Mouse (Mus musculus): ENCODE measurements around the gene Dolk. TPM values are rescaled to one million over a fixed set of nuclear protein-coding genes. Genes with fewer than 3 reads are reported as not detected.

Gene Dolk
- total RNA-seq, 4 experiments from 2014 or later, result 23.3 to 27.7 (median 25.2) TPM

GRCm38 (mm10) chr2:30268371-30268770 lies 17.8 kb downstream of the Dolk start:
- no peak for DNase-seq (ENCODE audit: low spot score in 2 of 2)

- DNase-seq (ENCODE audit: low spot score in 2 of 2), result no peak
These were observed 18.7 kb downstream of the Dolk start for GRCm38 (mm10) chr2:30267466-30267865.

- no peak for DNase-seq (ENCODE audit: low spot score in 2 of 2)
These were observed 19.7 kb downstream of the Dolk start for GRCm38 (mm10) chr2:30266392-30266941.

GRCm38 (mm10) chr2:30265767-30266253 lies 20.3 kb downstream of the Dolk start, which contains the start of gene Phyhd1:
Gene Phyhd1, plus strand, starts transcription at chr2:30266203.
- peak in 1 of 2 experiments; percentile 70 for DNase-seq (ENCODE audit: low spot score in 2 of 2)

- no peak for DNase-seq (ENCODE audit: low spot score in 2 of 2)
These were observed 21.2 kb downstream of the Dolk start for GRCm38 (mm10) chr2:30264671-30265519.

DNA sequence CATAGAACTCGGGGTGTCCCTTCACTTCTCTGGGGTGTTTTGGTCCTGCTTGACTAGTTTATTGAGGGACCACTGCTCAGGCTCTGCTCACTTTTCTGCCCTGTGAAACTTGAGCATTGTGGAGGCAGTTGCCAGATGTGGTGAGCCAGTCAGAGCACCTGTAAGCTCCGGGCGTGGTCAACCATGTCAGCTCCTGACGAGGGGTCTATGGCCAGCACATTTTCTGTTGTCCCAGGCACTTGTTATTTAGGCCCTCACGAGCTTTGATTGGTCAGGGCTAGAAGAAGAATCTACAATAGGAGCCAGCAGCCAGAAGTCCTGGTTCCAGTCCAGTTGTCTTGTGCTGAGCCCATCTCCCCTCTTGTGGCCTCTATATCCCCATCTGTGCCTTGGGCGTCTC lies 22.3 kb downstream of the Dolk start:
- DNase-seq (ENCODE audit: low spot score in 2 of 2), result no peak

DNA sequence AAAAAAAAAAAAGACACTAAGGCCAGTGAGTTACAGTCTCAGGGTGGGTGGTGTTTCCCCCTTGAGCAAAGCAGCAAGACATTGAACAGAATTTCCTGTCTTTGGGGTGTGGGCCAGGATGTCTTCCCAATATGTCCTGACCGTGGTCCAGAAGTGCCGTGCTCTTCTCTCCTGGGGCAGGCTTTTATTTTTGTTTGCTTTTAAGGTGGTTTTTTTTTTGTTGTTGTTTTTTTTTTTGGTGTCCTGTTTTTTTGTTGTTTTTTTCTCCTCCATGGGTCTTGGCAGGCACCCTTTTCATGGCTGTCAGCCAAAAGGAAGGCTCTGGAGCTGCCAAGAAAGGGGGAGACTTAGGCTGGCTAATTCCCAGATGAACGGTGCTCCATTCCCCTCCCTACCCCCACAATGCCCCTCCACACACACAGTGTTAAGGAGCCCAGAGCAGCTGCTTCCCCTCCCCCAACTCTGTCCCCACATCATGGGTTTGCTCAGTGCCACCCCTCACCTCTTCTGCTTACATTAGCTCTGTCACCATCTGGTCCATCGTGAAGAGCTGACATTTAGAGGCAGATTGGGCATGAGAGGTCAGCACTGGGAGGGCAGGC lies 23.2 kb downstream of the Dolk start:
- DNase-seq (ENCODE audit: low spot score in 2 of 2), result no peak

DNA sequence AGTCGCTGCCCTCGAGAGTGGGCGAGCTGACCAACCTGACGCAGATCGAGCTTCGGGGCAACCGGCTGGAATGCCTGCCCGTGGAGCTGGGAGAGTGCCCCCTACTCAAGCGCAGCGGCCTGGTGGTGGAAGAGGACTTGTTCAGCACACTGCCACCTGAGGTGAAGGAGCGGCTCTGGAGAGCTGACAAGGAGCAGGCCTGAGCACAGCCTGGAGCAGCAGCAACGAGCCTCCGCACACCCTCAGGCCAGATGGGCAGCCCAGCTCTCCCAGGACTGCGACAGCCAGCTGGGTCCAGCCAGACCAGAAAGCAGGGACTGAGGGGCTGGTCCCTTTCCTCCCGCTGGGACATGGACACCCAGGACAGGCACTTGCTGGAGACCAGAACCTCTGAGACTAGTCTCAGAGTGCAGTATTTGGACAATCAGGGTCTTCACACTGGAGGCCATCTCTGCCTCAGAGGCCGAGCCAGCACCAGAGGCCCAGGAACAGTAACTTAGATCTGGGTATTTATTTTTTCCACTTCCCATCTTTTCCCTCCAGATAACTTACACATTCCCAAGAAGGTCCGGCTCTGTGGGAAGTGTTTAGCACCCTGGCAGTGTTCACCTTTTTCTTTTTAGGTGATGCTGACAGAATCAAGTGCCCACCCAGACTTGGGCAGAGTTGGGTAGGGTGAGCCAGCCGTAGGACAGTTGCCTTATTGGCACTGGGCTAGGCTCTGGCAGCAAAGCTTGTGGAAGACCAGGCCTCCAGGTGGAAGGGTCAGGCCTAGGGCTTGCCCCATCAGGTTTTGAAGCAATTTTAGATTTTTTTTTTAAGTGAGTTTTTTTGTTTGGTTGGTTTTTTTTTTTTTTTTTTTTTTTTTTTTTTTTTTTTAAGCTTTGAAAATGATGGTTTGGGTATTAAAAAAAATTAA lies 24.0 kb downstream of the Dolk start:
- no peak for DNase-seq (ENCODE audit: low spot score in 2 of 2)

DNA sequence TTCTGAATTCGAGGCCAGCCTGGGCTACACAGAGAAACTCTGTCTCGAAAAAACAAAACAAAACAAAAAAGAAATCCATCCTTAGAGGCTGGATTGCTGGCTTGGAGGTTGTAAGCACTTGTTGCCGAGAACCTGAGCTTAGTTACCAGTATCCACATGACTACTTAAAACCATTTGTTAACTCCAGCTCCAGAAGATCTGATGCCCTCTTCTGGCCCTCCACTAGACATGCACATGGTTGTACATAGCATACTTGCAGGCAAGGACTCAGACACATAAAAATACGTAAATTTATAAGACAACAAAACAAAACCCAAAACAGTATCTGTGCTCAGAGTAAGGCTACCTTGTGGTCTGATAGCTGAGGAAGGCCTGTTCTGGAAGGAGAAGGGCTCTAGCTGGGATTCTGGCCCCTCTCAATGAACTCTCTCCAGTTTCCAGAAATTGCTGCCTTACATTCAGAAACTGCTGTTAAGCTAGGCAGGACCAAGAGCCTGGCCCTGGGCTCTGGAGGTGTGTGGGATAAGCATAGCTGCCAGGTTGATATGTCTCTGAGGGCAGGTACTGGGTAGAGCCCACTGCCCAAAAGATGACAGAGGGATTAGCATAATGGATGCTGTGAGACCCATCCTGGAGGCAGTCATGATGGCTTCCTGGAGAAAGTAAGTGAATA lies 24.9 kb downstream of the Dolk start:
- no peak for DNase-seq (ENCODE audit: low spot score in 2 of 2)

GRCm38 (mm10) chr2:30259131-30260064 lies 26.7 kb downstream of the Dolk start:
- DNase-seq (ENCODE audit: low spot score in 2 of 2), result no peak

GRCm38 (mm10) chr2:30258600-30258999 lies 27.5 kb downstream of the Dolk start:
- DNase-seq (ENCODE audit: low spot score in 2 of 2), result no peak

- DNase-seq (ENCODE audit: low spot score in 2 of 2), result no peak
These were observed 28.3 kb downstream of the Dolk start for GRCm38 (mm10) chr2:30257699-30258460.

DNA sequence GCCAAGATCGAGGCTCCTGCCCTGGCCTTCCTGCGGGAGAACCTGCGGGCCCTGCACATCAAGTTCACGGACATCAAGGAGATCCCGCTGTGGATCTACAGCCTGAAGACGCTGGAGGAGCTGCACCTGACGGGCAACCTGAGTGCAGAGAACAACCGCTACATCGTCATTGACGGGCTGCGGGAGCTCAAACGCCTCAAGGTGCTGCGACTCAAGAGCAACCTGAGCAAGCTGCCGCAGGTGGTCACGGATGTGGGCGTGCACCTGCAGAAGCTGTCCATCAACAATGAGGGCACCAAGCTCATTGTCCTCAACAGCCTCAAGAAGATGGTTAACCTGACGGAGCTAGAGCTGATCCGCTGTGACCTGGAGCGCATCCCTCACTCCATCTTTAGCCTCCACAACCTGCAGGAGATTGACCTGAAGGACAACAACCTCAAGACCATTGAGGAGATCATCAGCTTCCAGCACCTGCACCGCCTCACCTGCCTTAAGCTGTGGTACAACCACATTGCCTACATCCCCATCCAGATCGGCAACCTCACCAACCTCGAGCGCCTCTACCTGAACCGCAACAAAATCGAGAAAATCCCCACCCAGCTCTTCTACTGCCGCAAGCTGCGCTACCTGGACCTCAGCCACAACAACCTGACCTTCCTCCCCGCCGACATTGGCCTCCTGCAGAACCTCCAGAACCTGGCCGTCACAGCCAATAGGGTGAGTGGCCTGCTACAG lies 29.4 kb downstream of the Dolk start:
- DNase-seq (ENCODE audit: low spot score in 2 of 2), result no peak

- DNase-seq (ENCODE audit: low spot score in 2 of 2), result no peak
These were observed 30.3 kb downstream of the Dolk start for GRCm38 (mm10) chr2:30255631-30256395.

GRCm38 (mm10) chr2:30253809-30254208 lies 32.3 kb downstream of the Dolk start:
- no peak for DNase-seq (ENCODE audit: low spot score in 2 of 2)

DNA sequence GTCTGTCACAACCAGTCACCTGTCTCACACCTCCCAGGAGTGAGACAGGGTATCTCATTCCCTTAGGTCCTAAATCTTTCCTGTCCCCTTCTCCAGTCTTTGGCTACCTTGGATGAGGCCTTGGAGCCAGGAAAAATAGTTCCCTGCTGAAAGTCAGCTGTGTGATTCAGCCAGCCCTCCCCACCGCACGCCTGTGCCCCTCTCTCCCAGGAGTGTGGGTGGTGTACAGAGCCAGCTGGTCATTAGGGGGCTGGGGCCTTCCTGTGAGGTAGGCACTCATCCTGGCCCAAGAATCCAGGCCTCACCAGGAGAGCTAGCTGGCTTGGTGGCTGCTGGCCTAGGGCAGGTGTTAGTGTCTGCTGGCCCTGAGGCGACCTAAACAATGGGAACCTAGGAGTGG lies 33.6 kb downstream of the Dolk start:
- no peak for DNase-seq (ENCODE audit: low spot score in 2 of 2)

DNA sequence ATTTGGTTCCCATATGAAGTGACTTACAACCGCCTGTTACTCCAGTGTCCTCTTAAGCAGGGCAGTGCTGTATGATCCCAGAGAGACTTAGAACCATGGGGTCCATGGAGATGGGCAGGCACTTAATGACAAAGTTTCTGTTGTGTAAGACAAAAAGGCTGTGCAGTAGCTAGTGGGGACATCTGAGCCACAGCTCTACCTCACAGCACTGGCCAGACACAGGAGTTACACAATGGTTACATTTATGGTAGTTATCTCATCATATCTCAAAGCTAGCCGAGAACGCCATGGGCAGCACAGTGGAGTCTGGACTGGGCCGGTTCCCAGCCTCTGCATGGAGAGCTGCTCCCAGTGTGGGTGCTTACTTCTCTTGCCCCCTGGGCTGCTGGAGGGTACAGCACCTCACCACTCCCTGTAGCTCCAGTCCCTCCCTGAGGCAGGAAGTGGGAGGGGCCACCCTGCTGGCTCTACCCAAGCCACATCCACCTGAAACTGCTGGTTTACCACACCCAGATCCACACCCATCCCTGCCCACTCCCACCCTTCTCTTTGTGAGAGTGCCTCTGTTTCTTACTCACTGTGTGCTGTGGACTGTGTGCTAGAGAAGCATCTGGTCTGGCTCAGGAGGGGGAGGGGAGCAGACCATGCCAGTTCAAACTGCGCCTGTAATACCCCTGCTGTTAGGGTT lies 34.6 kb downstream of the Dolk start:
- no peak for DNase-seq (ENCODE audit: low spot score in 2 of 2)
